Mouse (Mus musculus): ENCODE results near the gene Fam213a.

- TF ChIP-seq CTCF (IDR thresholded peaks at IDR 0.05; ENCODE audit: borderline replicate concordance, control insufficient read depth, extremely low read depth, insufficient read depth, low read length, poor library complexity) (no peak), POLR2A (IDR thresholded peaks at IDR 0.05; ENCODE audit: control insufficient read depth, extremely low read depth, insufficient read depth, low read length, poor library complexity) (no peak)
Observed at GRCm38 (mm10) chr14:40958986-40959381, 54.6 kb downstream of the Fam213a start.
